Mouse (Mus musculus) leukemia stem cell, adult 10-12 weeks (primary cell): ENCODE measurements around the gene Uck2. TPM values are rescaled to one million over a fixed set of nuclear protein-coding genes. Genes with fewer than 3 reads are reported as not detected.

Source experiments
- polyA plus RNA-seq: library from polyadenylated mRNA; stranded (reverse); fragments of >175 nt; gene quantifications from 2 replicates; pipeline ENCODE4 v1.2.3, GENCODE M21; 2012; ENCODE audit warnings: low replicate concordance

Gene Uck2
- 266 and 476 TPM in 2 replicates for polyA plus RNA-seq

DNA sequence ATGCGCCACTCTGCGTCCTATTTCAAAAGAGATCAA is at the start of gene Uck2:
TSS of gene Uck2 (minus strand) at position 1 of the 36 bp plus-strand sequence.

DNA sequence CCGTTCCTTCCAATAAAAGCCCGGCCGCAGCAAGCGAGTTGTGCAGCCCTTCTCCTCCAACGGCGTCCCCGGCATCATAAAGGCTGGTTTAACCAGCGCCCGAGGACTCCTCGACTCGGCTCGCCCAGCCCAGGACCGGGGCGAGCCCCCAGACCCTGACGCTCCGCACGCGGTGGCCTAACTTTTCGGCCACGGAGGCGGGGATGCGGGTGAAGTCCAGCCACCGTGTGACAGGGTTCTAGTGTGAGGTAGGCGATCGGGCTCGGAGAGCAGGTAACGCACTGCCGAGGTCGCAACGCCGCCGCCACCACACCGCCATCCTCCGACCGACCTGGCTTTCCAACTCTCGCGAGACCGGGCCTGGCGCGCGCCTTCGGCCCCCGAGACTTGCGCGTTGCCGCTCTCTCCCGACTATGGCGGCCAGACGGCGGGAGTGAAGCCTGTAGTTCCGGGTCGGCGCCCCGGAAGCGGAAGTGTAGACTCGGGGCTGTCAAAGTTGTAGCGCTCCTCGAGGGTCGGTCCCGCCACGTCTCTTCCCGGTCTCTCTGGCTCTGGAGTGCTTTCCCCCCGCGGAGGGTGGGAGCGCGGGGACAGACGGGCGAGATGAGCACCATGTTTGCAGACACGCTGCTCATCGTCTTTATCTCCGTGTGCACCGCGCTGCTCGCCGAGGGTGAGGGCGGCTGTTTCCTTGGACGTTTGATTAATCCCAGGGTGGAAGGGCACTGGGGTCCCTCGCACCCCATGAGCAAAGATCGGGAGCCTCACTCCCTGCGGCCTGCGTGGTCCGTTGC is 23.3 kb upstream of the Uck2 start, which contains the start of gene Tmco1:
TSS of gene Tmco1 (plus strand) at position 118 of the 794 bp plus-strand sequence.

Other genes starting within 250 kb of the Uck2 start
- 7.9 and 10.3 TPM in 2 replicates for gene Tmco1, start 23.1 kb upstream of the Uck2 start, polyA plus RNA-seq
- gene Aldh9a1, start 64.7 kb upstream of the Uck2 start, polyA plus RNA-seq: 40.8 and 45.9 TPM in 2 replicates
- gene Mgst3, start 108.5 kb upstream of the Uck2 start, polyA plus RNA-seq: 35.9 and 166 TPM in 2 replicates
- gene Lrrc52, start 181.5 kb upstream of the Uck2 start, polyA plus RNA-seq: not detected in 2 replicates